Mouse (Mus musculus) liver, postnatal 0 days (tissue): ENCODE data around the gene Eif4e. TPM values are rescaled to one million over a fixed set of nuclear protein-coding genes. Genes with fewer than 3 reads are reported as not detected.

Experiments used
- ATAC-seq: fragments of 200-750 bp; cut with Nextera tagmentation; 2 replicates; pipeline ENCODE4 v1.8.0; 2017; ENCODE audit warnings: mild to moderate bottlenecking, moderate library complexity
- DNase-seq: peaks from one replicate; pipeline ENCODE4 v3.0.0-alpha.2; 2016
- H3K27ac ChIP-seq: fragments of 300-500 bp; sonication (generic); 2 replicates; pipeline ENCODE4 v1.5.1; 2014; ENCODE audit warnings: antibody characterized with exemption, moderate library complexity, mild to moderate bottlenecking, low read depth
- H3K27me3 ChIP-seq: fragments of 300-500 bp; sonication (generic); 2 replicates; pipeline ENCODE4 v1.6.1; 2014; ENCODE audit warnings: low read length, control low read depth, mixed read lengths; ENCODE audit not compliant: insufficient read depth
- H3K36me3 ChIP-seq: fragments of 300-500 bp; sonication (generic); replicated peaks from 2 replicates; pipeline ENCODE4 v1.6.1; 2014; ENCODE audit warnings: mild to moderate bottlenecking, control low read depth, low read length, moderate library complexity, mixed read lengths; ENCODE audit not compliant: insufficient read depth
- H3K4me1 ChIP-seq: fragments of 300-500 bp; sonication (generic); 2 replicates; pipeline ENCODE4 v1.6.1; 2014; ENCODE audit warnings: antibody characterized with exemption, mild to moderate bottlenecking, control low read depth; ENCODE audit not compliant: insufficient read depth
- H3K4me2 ChIP-seq: fragments of 300-500 bp; sonication (generic); 2 replicates; pipeline ENCODE4 v1.6.1; 2014; ENCODE audit warnings: low read depth, mild to moderate bottlenecking, low read length, moderate library complexity, mixed read lengths
- H3K4me3 ChIP-seq: fragments of 300-500 bp; sonication (generic); 2 replicates; pipeline ENCODE4 v1.5.1; 2014; ENCODE audit warnings: low read depth, low read length
- H3K9ac ChIP-seq: fragments of 300-500 bp; sonication (generic); replicated peaks from 2 replicates; pipeline ENCODE4 v1.6.1; 2014; ENCODE audit warnings: mild to moderate bottlenecking, moderate library complexity
- H3K9me3 ChIP-seq: fragments of 300-500 bp; sonication (generic); 2 replicates; pipeline ENCODE4 v1.6.1; 2016; ENCODE audit warnings: mild to moderate bottlenecking, control low read depth, low read length, mixed read lengths
- CTCF ChIP-seq: sonication (generic); IDR thresholded peaks from 2 replicates; pipeline ENCODE4 v1.5.1; 2016; ENCODE audit warnings: antibody characterized with exemption, low read depth
- EP300 ChIP-seq: IDR thresholded peaks from 2 replicates; pipeline ENCODE4 v1.6.1; 2016; ENCODE audit warnings: antibody characterized with exemption, low read depth, mild to moderate bottlenecking
- WGBS: fragments of 180-500 bp; shearing (Covaris S2); extraction: QIAGEN DNeasy Blood & Tissue Kit; methylation state at CpG from one replicate; pipeline ENCODE4 v1.1.7; 2014; ENCODE audit not compliant: insufficient replicate concordance; 5-methylcytosine and 5-hydroxymethylcytosine counted together
- polyA plus RNA-seq: library from polyadenylated mRNA; unstranded; fragments of >200 nt; fragmentation: Nextera tagmentation; extraction: Ambion mirVana; gene quantifications from 2 replicates; pipeline ENCODE4 v1.2.1, GENCODE M21; 2015

The Eif4e gene
- polyA plus RNA-seq, 1 experiment from 2014 or later: 98.3 TPM

GRCm38 (mm10) chr3:138526916-138527666, 1.1 kb downstream of the Eif4e start:
- Histone ChIP-seq H3K36me3 (no peaks in the 10 kb centered on the region), H3K4me1 (peaks cover 43% of the 10 kb centered on the region), H3K9ac (peak overlapping the region; percentile 98), H3K4me3 (peak overlapping the region; percentile 98), H3K27ac (peak overlapping the region; percentile 93), H3K27me3 (no peaks in the 10 kb centered on the region), H3K4me2 (peak overlapping the region; percentile 95), H3K9me3 (no peaks in the 10 kb centered on the region)
- TF ChIP-seq CTCF (peak; percentile 42), EP300 (peak; percentile 71)
- DNase-seq (peak; percentile 96), ATAC-seq (peak; percentile 91)
- 1% methylated on average over 62 of the region's 85 CpGs for WGBS

- Histone ChIP-seq H3K4me3 (peak overlapping the region; percentile 98), H3K9me3 (no peaks in the 10 kb centered on the region), H3K27me3 (no peaks in the 10 kb centered on the region), H3K4me2 (peak overlapping the region; percentile 91), H3K9ac (peak overlapping the region; percentile 98), H3K27ac (peak overlapping the region; percentile 93), H3K4me1 (peaks cover 47% of the 10 kb centered on the region), H3K36me3 (no peaks in the 10 kb centered on the region)
- ATAC-seq (peak; percentile 34), DNase-seq (peak; percentile 78)
- no peak for TF ChIP-seq CTCF
- WGBS: under 1% methylated on average over 45 of the region's 64 CpGs
These were observed 1.8 kb downstream of the Eif4e start for GRCm38 (mm10) chr3:138527667-138528231.

- TF ChIP-seq EP300 (no peak), CTCF (no peak)
- H3K4me1 ChIP-seq: peaks cover 49% of the 10 kb centered on the region
These were observed 2.3 kb downstream of the Eif4e start for GRCm38 (mm10) chr3:138528265-138528664.

GRCm38 (mm10) chr3:138530578-138531478, 4.8 kb downstream of the Eif4e start:
- WGBS: 46% methylated on average over 8 of the region's 8 CpGs
- Histone ChIP-seq H3K27me3 (no peaks in the 10 kb centered on the region), H3K4me2 (peak overlapping the region; percentile 44; the same call in 1 of the 2 replicates), H3K9me3 (no peaks in the 10 kb centered on the region), H3K4me3 (no peak overlapping the region), H3K27ac (peak overlapping the region; percentile 51), H3K36me3 (no peaks in the 10 kb centered on the region), H3K9ac (peak overlapping the region; percentile 7; the same call in 1 of the 2 replicates), H3K4me1 (peaks cover 46% of the 10 kb centered on the region)
- no peak for DNase-seq
- no peak for ATAC-seq
- TF ChIP-seq CTCF (no peak), EP300 (no peak)

More at GRCm38 (mm10) chr3:138528265-138528664, 2.3 kb downstream of the Eif4e start:
- Histone ChIP-seq H3K27ac (peak overlapping the region; percentile 93), H3K4me2 (peak overlapping the region; percentile 91), H3K27me3 (no peaks in the 10 kb centered on the region), H3K36me3 (no peaks in the 10 kb centered on the region), H3K9me3 (no peaks in the 10 kb centered on the region), H3K9ac (peak overlapping the region; percentile 98), H3K4me3 (peak overlapping the region; percentile 98)
- WGBS: 4% methylated on average over 16 of the region's 16 CpGs
- no peak for ATAC-seq
- no peak for DNase-seq

GRCm38 (mm10) chr3:138531479-138532181, 5.7 kb downstream of the Eif4e start:
- TF ChIP-seq CTCF (no peak), EP300 (no peak)
- WGBS: 32% methylated on average over 12 of the region's 12 CpGs
- DNase-seq: no peak

More at GRCm38 (mm10) chr3:138531479-138532181, 5.7 kb downstream of the Eif4e start:
- Histone ChIP-seq H3K9ac (no peak overlapping the region), H3K4me3 (no peak overlapping the region), H3K4me2 (peak overlapping the region; percentile 44), H3K4me1 (peaks cover 42% of the 10 kb centered on the region), H3K27ac (peak overlapping the region; percentile 51), H3K36me3 (0 out of 2 replicates have a peak, but pooled peaks cover 2% of the 10 kb centered on the region), H3K9me3 (no peaks in the 10 kb centered on the region), H3K27me3 (no peaks in the 10 kb centered on the region)
- no peak for ATAC-seq
